Mouse (Mus musculus): ENCODE results near the gene Farp1. TPM values are rescaled to one million over a fixed set of nuclear protein-coding genes. Genes with fewer than 3 reads are reported as not detected.

The Farp1 gene
- total RNA-seq, 2 experiments from 2014 or later, result 126 to 130 TPM

GRCm38 (mm10) chr14:121234741-121235307 is 199.8 kb downstream of the Farp1 start:
- intact Hi-C loops (cut with DNase I), result no loop called here
- DNase-seq (ENCODE audit: low spot score in 2 of 2), result no peak

- DNase-seq (ENCODE audit: low spot score in 2 of 2), result no peak
- intact Hi-C loops (cut with DNase I), result no loop called here
These were observed 201.7 kb downstream of the Farp1 start for GRCm38 (mm10) chr14:121236736-121237135.

- intact Hi-C loops (cut with DNase I), result no loop called here
- DNase-seq (ENCODE audit: low spot score in 2 of 2), result no peak
These were observed 203.7 kb downstream of the Farp1 start for GRCm38 (mm10) chr14:121238727-121239126.

GRCm38 (mm10) chr14:121239386-121239785 is 204.4 kb downstream of the Farp1 start:
- no peak for DNase-seq (ENCODE audit: low spot score in 2 of 2)
- intact Hi-C loops (cut with DNase I), result no loop called here

- no peak for DNase-seq (ENCODE audit: low spot score in 2 of 2)
- intact Hi-C loops (cut with DNase I), result no loop called here
These were observed 209.1 kb downstream of the Farp1 start for GRCm38 (mm10) chr14:121244104-121244503.

- DNase-seq (ENCODE audit: low spot score in 2 of 2), result peak in 1 of 2 experiments; percentile 51
These were observed 211.2 kb downstream of the Farp1 start for GRCm38 (mm10) chr14:121246048-121246731.

GRCm38 (mm10) chr14:121247287-121247686 is 212.3 kb downstream of the Farp1 start:
- DNase-seq (ENCODE audit: low spot score in 2 of 2), result no peak
- intact Hi-C loops (cut with DNase I), result no loop called here

More at GRCm38 (mm10) chr14:121246048-121246731, 211.2 kb downstream of the Farp1 start:
- intact Hi-C loops (cut with DNase I), result no loop called here

- DNase-seq (ENCODE audit: low spot score in 2 of 2), result no peak
- intact Hi-C loops (cut with DNase I), result no loop called here
These were observed 213.3 kb downstream of the Farp1 start for GRCm38 (mm10) chr14:121248346-121248745.

GRCm38 (mm10) chr14:121251099-121251498 is 216.1 kb downstream of the Farp1 start:
- no peak for DNase-seq (ENCODE audit: low spot score in 2 of 2)
- intact Hi-C loops (cut with DNase I), result loop anchor here (10.0 kb wide), 1 partner anchor 416 kb away; no protein-coding TSS in a partner anchor

GRCm38 (mm10) chr14:121251708-121252107 is 216.7 kb downstream of the Farp1 start:
- DNase-seq (ENCODE audit: low spot score in 2 of 2), result no peak
- intact Hi-C loops (cut with DNase I), result loop anchor here (10.0 kb wide), 1 partner anchor 417 kb away; no protein-coding TSS in a partner anchor

- intact Hi-C loops (cut with DNase I), result loop anchor here (10.0 kb wide), 1 partner anchor 418 kb away; no protein-coding TSS in a partner anchor
These were observed 217.5 kb downstream of the Farp1 start for GRCm38 (mm10) chr14:121252542-121252941.

GRCm38 (mm10) chr14:121254869-121255268 is 219.9 kb downstream of the Farp1 start:
- DNase-seq (ENCODE audit: low spot score in 2 of 2), result peak in 1 of 2 experiments; percentile 55
- intact Hi-C loops (cut with DNase I), result loop anchor here (10.0 kb wide), 1 partner anchor 420 kb away; no protein-coding TSS in a partner anchor

More at GRCm38 (mm10) chr14:121252542-121252941, 217.5 kb downstream of the Farp1 start:
- no peak for DNase-seq (ENCODE audit: low spot score in 2 of 2)

- no peak for DNase-seq (ENCODE audit: low spot score in 2 of 2)
- intact Hi-C loops (cut with DNase I), result loop anchor here (10.0 kb wide), 1 partner anchor 421 kb away; no protein-coding TSS in a partner anchor
These were observed 220.5 kb downstream of the Farp1 start for GRCm38 (mm10) chr14:121255469-121255868.

GRCm38 (mm10) chr14:121256896-121257295 is 221.9 kb downstream of the Farp1 start:
- intact Hi-C loops (cut with DNase I), result loop anchor here (10.0 kb wide), 1 partner anchor 422 kb away; no protein-coding TSS in a partner anchor
- peak in 1 of 2 experiments; percentile 46 for DNase-seq (ENCODE audit: low spot score in 2 of 2)

GRCm38 (mm10) chr14:121259332-121259731 is 224.3 kb downstream of the Farp1 start:
- intact Hi-C loops (cut with DNase I), result loop anchor here (10.0 kb wide), 1 partner anchor 425 kb away; no protein-coding TSS in a partner anchor
- DNase-seq (ENCODE audit: low spot score in 2 of 2), result no peak

- intact Hi-C loops (cut with DNase I), result loop anchor here (5.0 to 10.0 kb wide), 2 partner anchors 318 to 425 kb away; no protein-coding TSS in a partner anchor
- peak; percentile 63 to 81 for DNase-seq (ENCODE audit: low spot score in 2 of 2)
These were observed 224.8 kb downstream of the Farp1 start for GRCm38 (mm10) chr14:121259789-121260188.

- intact Hi-C loops (cut with DNase I), result loop anchor here (5.0 kb wide), 1 partner anchor 316 kb away; no protein-coding TSS in a partner anchor
- no peak for DNase-seq (ENCODE audit: low spot score in 2 of 2)
These were observed 226.4 kb downstream of the Farp1 start for GRCm38 (mm10) chr14:121261229-121261879.

- intact Hi-C loops (cut with DNase I), result loop anchor here (5.0 kb wide), 1 partner anchor 315 kb away; no protein-coding TSS in a partner anchor
- no peak for DNase-seq (ENCODE audit: low spot score in 2 of 2)
These were observed 227.6 kb downstream of the Farp1 start for GRCm38 (mm10) chr14:121262606-121263005.

GRCm38 (mm10) chr14:121263912-121264311 is 228.9 kb downstream of the Farp1 start:
- DNase-seq (ENCODE audit: low spot score in 2 of 2), result no peak
- intact Hi-C loops (cut with DNase I), result loop anchor here (5.0 kb wide), 1 partner anchor 313 kb away; no protein-coding TSS in a partner anchor

GRCm38 (mm10) chr14:121264453-121264852 is 229.5 kb downstream of the Farp1 start:
- no peak for DNase-seq (ENCODE audit: low spot score in 2 of 2)
- intact Hi-C loops (cut with DNase I), result loop anchor here (5.0 kb wide), 1 partner anchor 313 kb away; no protein-coding TSS in a partner anchor
